8 mouse cellular contexts compared by ENCODE assay signal in the genomic region with DNA sequence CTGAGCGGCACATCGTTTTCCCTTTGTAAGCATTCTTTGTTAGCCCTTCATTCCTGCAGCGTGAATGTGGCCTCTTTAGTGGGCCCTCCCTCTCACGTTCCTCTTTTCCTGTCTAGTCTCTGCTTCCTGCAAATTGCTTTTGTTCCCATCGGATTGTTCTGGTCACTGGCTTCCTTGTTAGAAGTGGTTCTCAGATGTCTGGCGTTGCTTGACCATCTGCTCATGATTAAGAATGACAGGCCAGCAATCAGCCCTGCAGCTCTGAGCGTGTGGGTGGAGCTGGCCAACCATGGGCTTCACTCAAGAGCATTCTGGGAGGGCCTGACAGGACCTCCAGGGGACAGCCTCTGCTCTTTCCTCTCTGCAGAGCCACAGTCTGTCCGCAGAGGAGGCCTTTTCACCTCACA.
DNase-seq lines count a peak whose midpoint lies in the region; ATAC-seq and TF ChIP-seq lines count a peak whose summit lies in the region.

No protein-coding gene starts in this region.

- TF ChIP-seq CTCF in brain, embryonic 14.5 days (IDR thresholded peaks at IDR 0.05; ENCODE audit: borderline replicate concordance, extremely low read depth, insufficient read depth, insufficient read length) = no peak
- no peak for TF ChIP-seq CTCF in thymus, adult 2 months (IDR thresholded peaks at IDR 0.05; ENCODE audit: borderline replicate concordance, control insufficient read depth, extremely low read depth, insufficient read depth, low read length, poor library complexity)

- 3% methylated on average over 8 of the region's 8 CpGs for WGBS in heart, embryonic 10.5 days
- 1% methylated on average over 8 of the region's 8 CpGs for WGBS in forebrain, embryonic 12.5 days
- 2% methylated on average over 8 of the region's 8 CpGs for WGBS in limb, embryonic 14.5 days
- 23% methylated on average over 8 of the region's 8 CpGs for WGBS in thymus, adult 2 months

- H3K36me3 ChIP-seq in heart, embryonic 10.5 days = no peaks in the 10 kb centered on the region
- H3K36me3 ChIP-seq in forebrain, embryonic 12.5 days (replicated peaks) = no peaks in the 10 kb centered on the region
- no peaks in the 10 kb centered on the region for H3K36me3 ChIP-seq in limb, embryonic 14.5 days (ENCODE audit: control insufficient read depth, insufficient read depth, low read length)
- H3K36me3 ChIP-seq in thymus, adult 2 months (ENCODE audit: control insufficient read depth, insufficient read depth, low read length) = no peaks in the 10 kb centered on the region

- peak overlapping the region; percentile 60 for H3K27ac ChIP-seq in heart, embryonic 10.5 days
- peak overlapping the region; percentile 81 for H3K27ac ChIP-seq in forebrain, embryonic 12.5 days
- H3K27ac ChIP-seq in limb, embryonic 14.5 days (replicated peaks; ENCODE audit: low read depth, low read length) = peak overlapping the region; percentile 34
- H3K27ac ChIP-seq in thymus, adult 2 months (ENCODE audit: control insufficient read depth, insufficient read depth, low read length) = no peak overlapping the region

- DNase-seq in heart, embryonic 10.5 days (ENCODE audit: low spot score) = peak; percentile 88
- DNase-seq in heart, adult 18-20 months = no peak
- DNase-seq in brain, embryonic 14.5 days (ENCODE audit: low read depth) = peak; percentile 91
- peak; percentile 50 for DNase-seq in limb, embryonic 14.5 days (ENCODE audit: low spot score)
- no peak for DNase-seq in c-Kit-positive CD71-positive TER-119-positive erythroid progenitor cells, embryonic 14.5 days (ENCODE audit: low spot score)
- DNase-seq in thymus, adult 2 months = no peak
- DNase-seq in left cerebral cortex, adult 9 months (ENCODE audit: low spot score in 2 of 2) = no peak

- H3K4me2 ChIP-seq in forebrain, embryonic 12.5 days = no peak overlapping the region
- no peak overlapping the region for H3K4me2 ChIP-seq in limb, embryonic 14.5 days (replicated peaks; ENCODE audit: low read depth, low read length, severe bottlenecking)

- no peak for TF ChIP-seq POLR2A in brain, embryonic 14.5 days (IDR thresholded peaks at IDR 0.05; ENCODE audit: borderline replicate concordance, extremely low read depth, insufficient read depth, insufficient read length, poor library complexity, severe bottlenecking)
- TF ChIP-seq POLR2A in limb, embryonic 14.5 days (IDR thresholded peaks at IDR 0.05; ENCODE audit: borderline replicate concordance, extremely low read depth, insufficient read depth, insufficient read length) = no peak
- TF ChIP-seq POLR2A in thymus, adult 2 months (IDR thresholded peaks at IDR 0.05; ENCODE audit: control insufficient read depth, extremely low read depth, insufficient read depth, low read length, poor library complexity) = no peak

- H3K27me3 ChIP-seq in heart, embryonic 10.5 days (ENCODE audit: insufficient read depth, poor library complexity, severe bottlenecking) = no peaks in the 10 kb centered on the region
- peaks cover 2% of the 10 kb centered on the region for H3K27me3 ChIP-seq in forebrain, embryonic 12.5 days
- H3K27me3 ChIP-seq in limb, embryonic 14.5 days (ENCODE audit: control insufficient read depth, insufficient read depth, low read length) = no peaks in the 10 kb centered on the region
- H3K27me3 ChIP-seq in thymus, adult 2 months (ENCODE audit: control insufficient read depth, insufficient read depth, low read length) = no peaks in the 10 kb centered on the region

- no peak overlapping the region for H3K4me3 ChIP-seq in heart, embryonic 10.5 days
- H3K4me3 ChIP-seq in forebrain, embryonic 12.5 days (replicated peaks) = no peak overlapping the region
- no peak overlapping the region for H3K4me3 ChIP-seq in limb, embryonic 14.5 days (replicated peaks; ENCODE audit: low read length)
- H3K4me3 ChIP-seq in thymus, adult 2 months (ENCODE audit: control insufficient read depth, insufficient read depth, low read length) = no peak overlapping the region

- H3K9me3 ChIP-seq in heart, embryonic 10.5 days = no peaks in the 10 kb centered on the region
- no peaks in the 10 kb centered on the region for H3K9me3 ChIP-seq in forebrain, embryonic 12.5 days
- H3K9me3 ChIP-seq in limb, embryonic 14.5 days (ENCODE audit: control insufficient read depth, low read length) = no peaks in the 10 kb centered on the region

- ATAC-seq in forebrain, embryonic 12.5 days (ENCODE audit: low FRiP score) = peak; percentile 92
- peak; percentile 79 for ATAC-seq in limb, embryonic 14.5 days (ENCODE audit: low FRiP score, low read depth)

- H3K4me1 ChIP-seq in heart, embryonic 10.5 days = peaks cover 28% of the 10 kb centered on the region
- peaks cover 32% of the 10 kb centered on the region for H3K4me1 ChIP-seq in forebrain, embryonic 12.5 days
- H3K4me1 ChIP-seq in limb, embryonic 14.5 days (ENCODE audit: control insufficient read depth, insufficient read depth, low read length) = peaks cover 11% of the 10 kb centered on the region
- no peaks in the 10 kb centered on the region for H3K4me1 ChIP-seq in thymus, adult 2 months (replicated peaks; ENCODE audit: control insufficient read depth, insufficient read depth, low read length)

- H3K9ac ChIP-seq in forebrain, embryonic 12.5 days = no peak overlapping the region
- 0 out of 2 replicates have a peak overlapping the region, but pooled peaks have one; percentile 28 for H3K9ac ChIP-seq in limb, embryonic 14.5 days (ENCODE audit: low read depth, low read length, severe bottlenecking)

Comparison
In these comparisons a context has a peak if more than half of its experiments do, and no peak if none do; other contexts are left out.
1. DNase-seq: peak in heart, embryonic 10.5 days (single experiment), brain, embryonic 14.5 days (single experiment) and limb, embryonic 14.5 days (single experiment); none in heart, adult 18-20 months (0 of 2), c-Kit-positive CD71-positive TER-119-positive erythroid progenitor cells, embryonic 14.5 days (single experiment), thymus, adult 2 months (single experiment) and left cerebral cortex, adult 9 months (0 of 2).